Mouse (Mus musculus) cerebellum, postnatal 14 days (tissue): ENCODE data around the gene Vasp.

ENCODE experiments used
- DNase-seq, 2 experiments: peaks; one replicate each; pipeline ENCODE4 v3.0.0; 2021; ENCODE audit warnings: mixed read lengths in 2 of 2

The Vasp gene

DNA sequence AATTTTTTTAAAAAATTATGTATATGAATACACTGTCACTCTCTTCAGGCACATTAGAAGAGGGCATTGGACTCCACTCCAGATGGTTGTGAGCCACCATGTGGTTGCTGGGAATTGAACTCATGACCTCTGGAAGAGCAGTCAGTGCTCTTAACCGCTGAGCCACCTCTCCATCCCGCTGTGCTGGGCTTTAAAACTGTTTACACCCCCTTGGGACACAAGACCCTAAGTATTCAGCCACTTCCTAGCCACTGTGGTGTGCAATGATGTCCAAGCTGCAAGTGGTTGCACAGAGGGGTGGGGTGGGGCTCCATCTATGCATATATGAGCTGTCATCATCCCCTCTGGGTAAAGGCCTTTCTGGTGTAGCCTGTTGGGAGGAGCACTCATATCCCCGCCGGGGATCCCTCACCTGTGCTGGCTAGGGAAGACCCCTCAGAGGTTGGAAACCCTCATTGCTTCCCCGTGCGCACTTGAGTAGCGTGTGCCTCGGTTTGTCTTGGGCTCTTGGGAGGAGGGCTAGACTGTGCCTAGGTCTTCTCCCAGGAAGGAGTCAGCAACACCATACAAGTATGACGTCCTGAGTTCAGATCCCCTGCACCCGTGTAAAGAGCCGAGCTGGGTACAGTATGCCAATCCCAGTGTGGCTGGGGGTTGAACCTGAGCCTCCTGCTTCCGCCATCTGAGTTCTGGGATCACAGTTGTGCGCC lies 63.3 kb downstream of the Vasp start:
- DNase-seq: no peak
